Mouse (Mus musculus): ENCODE results near the gene Tmem131. TPM values are rescaled to one million over a fixed set of nuclear protein-coding genes. Genes with fewer than 3 reads are reported as not detected.

Tmem131 gene
- polyA plus RNA-seq, 1 experiment from 2014 or later, result 6.2 TPM

- Histone ChIP-seq H3K36me3 (peaks cover 7% of the 10 kb centered on the region; the same call in 1 of the 2 replicates), H3K4me1 (replicated peaks) (0 out of 2 replicates have a peak, but pooled peaks cover 4% of the 10 kb centered on the region), H3K27ac (no peak overlapping the region), H3K9me3 (replicated peaks) (no peaks in the 10 kb centered on the region), H3K9ac (no peak overlapping the region), H3K4me2 (no peak overlapping the region), H3K4me3 (no peak overlapping the region), H3K27me3 (no peaks in the 10 kb centered on the region)
- WGBS, result 66% methylated on average over 6 of the region's 6 CpGs
- ATAC-seq (replicated peaks; ENCODE audit: insufficient number of reproducible peaks, insufficient read depth, low FRiP score, low read depth), result no peak
Observed at GRCm38 (mm10) chr1:36852085-36852484, 91.4 kb downstream of the Tmem131 start.

GRCm38 (mm10) chr1:36851392-36851791 lies 92.1 kb downstream of the Tmem131 start:
- no peak overlapping the region for H3K4me3 ChIP-seq
- no peak overlapping the region for H3K4me2 ChIP-seq
- H3K4me1 ChIP-seq (replicated peaks), result 0 out of 2 replicates have a peak, but pooled peaks cover 4% of the 10 kb centered on the region
- H3K9ac ChIP-seq, result no peak overlapping the region
- no peaks in the 10 kb centered on the region for H3K9me3 ChIP-seq (replicated peaks)
- peaks cover 7% of the 10 kb centered on the region; the same call in 1 of the 2 replicates for H3K36me3 ChIP-seq
- 72% methylated on average over 4 of the region's 4 CpGs for WGBS
- no peak overlapping the region for H3K27ac ChIP-seq
- no peaks in the 10 kb centered on the region for H3K27me3 ChIP-seq
- no peak for ATAC-seq (replicated peaks; ENCODE audit: insufficient number of reproducible peaks, insufficient read depth, low FRiP score, low read depth)

- Histone ChIP-seq H3K4me1 (replicated peaks) (peaks cover 11% of the 10 kb centered on the region), H3K27ac (no peak overlapping the region), H3K9me3 (replicated peaks) (no peaks in the 10 kb centered on the region), H3K9ac (no peak overlapping the region), H3K4me3 (no peak overlapping the region), H3K4me2 (no peak overlapping the region), H3K36me3 (no peaks in the 10 kb centered on the region), H3K27me3 (no peaks in the 10 kb centered on the region)
- no peak for ATAC-seq (replicated peaks; ENCODE audit: insufficient number of reproducible peaks, insufficient read depth, low FRiP score, low read depth)
- WGBS, result 82% methylated on average over 1 of the region's 1 CpGs
Observed at GRCm38 (mm10) chr1:36848036-36848435, 95.4 kb downstream of the Tmem131 start.

- 45% methylated on average over 8 of the region's 8 CpGs for WGBS
- no peaks in the 10 kb centered on the region for H3K9me3 ChIP-seq (replicated peaks)
- H3K27me3 ChIP-seq, result no peaks in the 10 kb centered on the region
- no peak overlapping the region for H3K4me3 ChIP-seq
- no peak overlapping the region for H3K27ac ChIP-seq
- no peaks in the 10 kb centered on the region for H3K36me3 ChIP-seq
- ATAC-seq (replicated peaks; ENCODE audit: insufficient number of reproducible peaks, insufficient read depth, low FRiP score, low read depth), result no peak
- no peak overlapping the region for H3K9ac ChIP-seq
- H3K4me1 ChIP-seq (replicated peaks), result peaks cover 7% of the 10 kb centered on the region
- H3K4me2 ChIP-seq, result no peak overlapping the region
Observed at GRCm38 (mm10) chr1:36847276-36847675, 96.2 kb downstream of the Tmem131 start.

GRCm38 (mm10) chr1:36845031-36845430 lies 98.4 kb downstream of the Tmem131 start:
- 34% methylated on average over 5 of the region's 5 CpGs for WGBS

GRCm38 (mm10) chr1:36841806-36842205 lies 101.7 kb downstream of the Tmem131 start:
- H3K9me3 ChIP-seq (replicated peaks), result no peaks in the 10 kb centered on the region
- H3K27ac ChIP-seq, result no peak overlapping the region
- no peak overlapping the region for H3K4me3 ChIP-seq
- WGBS, result 86% methylated on average over 1 of the region's 1 CpGs
- no peak overlapping the region for H3K9ac ChIP-seq
- no peaks in the 10 kb centered on the region for H3K27me3 ChIP-seq
- peaks cover 17% of the 10 kb centered on the region; the same call in 1 of the 2 replicates for H3K36me3 ChIP-seq
- peaks cover 7% of the 10 kb centered on the region for H3K4me1 ChIP-seq (replicated peaks)
- ATAC-seq (replicated peaks; ENCODE audit: insufficient number of reproducible peaks, insufficient read depth, low FRiP score, low read depth), result no peak
- H3K4me2 ChIP-seq, result no peak overlapping the region

More at GRCm38 (mm10) chr1:36845031-36845430, 98.4 kb downstream of the Tmem131 start:
- peaks cover 7% of the 10 kb centered on the region for H3K4me1 ChIP-seq (replicated peaks)
- no peak overlapping the region for H3K4me2 ChIP-seq
- H3K27ac ChIP-seq, result no peak overlapping the region
- no peaks in the 10 kb centered on the region for H3K27me3 ChIP-seq
- no peak overlapping the region for H3K4me3 ChIP-seq
- H3K9ac ChIP-seq, result no peak overlapping the region
- no peaks in the 10 kb centered on the region for H3K9me3 ChIP-seq (replicated peaks)
- peaks cover 3% of the 10 kb centered on the region; the same call in 1 of the 2 replicates for H3K36me3 ChIP-seq
- no peak for ATAC-seq (replicated peaks; ENCODE audit: insufficient number of reproducible peaks, insufficient read depth, low FRiP score, low read depth)

GRCm38 (mm10) chr1:36840959-36841358 lies 102.5 kb downstream of the Tmem131 start:
- H3K27ac ChIP-seq, result no peak overlapping the region
- H3K4me2 ChIP-seq, result no peak overlapping the region
- H3K9me3 ChIP-seq (replicated peaks), result no peaks in the 10 kb centered on the region
- peaks cover 17% of the 10 kb centered on the region; the same call in 1 of the 2 replicates for H3K36me3 ChIP-seq
- H3K27me3 ChIP-seq, result no peaks in the 10 kb centered on the region
- 92% methylated on average over 2 of the region's 2 CpGs for WGBS
- ATAC-seq (replicated peaks; ENCODE audit: insufficient number of reproducible peaks, insufficient read depth, low FRiP score, low read depth), result no peak
- H3K4me1 ChIP-seq (replicated peaks), result peaks cover 7% of the 10 kb centered on the region
- H3K4me3 ChIP-seq, result no peak overlapping the region
- H3K9ac ChIP-seq, result no peak overlapping the region

- 81% methylated on average over 3 of the region's 3 CpGs for WGBS
Observed at GRCm38 (mm10) chr1:36839858-36840257, 103.6 kb downstream of the Tmem131 start.

GRCm38 (mm10) chr1:36836274-36836954 lies 107.1 kb downstream of the Tmem131 start:
- H3K4me3 ChIP-seq, result no peak overlapping the region
- H3K4me2 ChIP-seq, result no peak overlapping the region
- H3K9ac ChIP-seq, result no peak overlapping the region
- no peak for ATAC-seq (replicated peaks; ENCODE audit: insufficient number of reproducible peaks, insufficient read depth, low FRiP score, low read depth)
- no peaks in the 10 kb centered on the region for H3K27me3 ChIP-seq
- H3K27ac ChIP-seq, result no peak overlapping the region; the same call in 1 of the 2 replicates
- 87% methylated on average over 12 of the region's 12 CpGs for WGBS
- no peaks in the 10 kb centered on the region for H3K4me1 ChIP-seq (replicated peaks)
- peaks cover 44% of the 10 kb centered on the region for H3K36me3 ChIP-seq
- no peaks in the 10 kb centered on the region for H3K9me3 ChIP-seq (replicated peaks)

More at GRCm38 (mm10) chr1:36839858-36840257, 103.6 kb downstream of the Tmem131 start:
- no peak overlapping the region for H3K9ac ChIP-seq
- H3K27me3 ChIP-seq, result no peaks in the 10 kb centered on the region
- peaks cover 2% of the 10 kb centered on the region for H3K4me1 ChIP-seq (replicated peaks)
- no peaks in the 10 kb centered on the region for H3K9me3 ChIP-seq (replicated peaks)
- H3K4me2 ChIP-seq, result no peak overlapping the region
- no peak overlapping the region for H3K27ac ChIP-seq
- H3K36me3 ChIP-seq, result peaks cover 19% of the 10 kb centered on the region
- no peak for ATAC-seq (replicated peaks; ENCODE audit: insufficient number of reproducible peaks, insufficient read depth, low FRiP score, low read depth)
- no peak overlapping the region for H3K4me3 ChIP-seq

- Histone ChIP-seq H3K4me1 (replicated peaks) (no peaks in the 10 kb centered on the region), H3K27me3 (no peaks in the 10 kb centered on the region), H3K4me3 (no peak overlapping the region), H3K9me3 (replicated peaks) (no peaks in the 10 kb centered on the region), H3K4me2 (no peak overlapping the region), H3K36me3 (peaks cover 48% of the 10 kb centered on the region), H3K9ac (no peak overlapping the region), H3K27ac (no peak overlapping the region)
- 89% methylated on average over 3 of the region's 3 CpGs for WGBS
- ATAC-seq (replicated peaks; ENCODE audit: insufficient number of reproducible peaks, insufficient read depth, low FRiP score, low read depth), result no peak
Observed at GRCm38 (mm10) chr1:36835593-36835992, 107.9 kb downstream of the Tmem131 start.

- H3K27ac ChIP-seq, result no peak overlapping the region
- H3K4me1 ChIP-seq (replicated peaks), result no peaks in the 10 kb centered on the region
- WGBS, result 93% methylated on average over 7 of the region's 7 CpGs
- H3K9me3 ChIP-seq (replicated peaks), result no peaks in the 10 kb centered on the region
- H3K36me3 ChIP-seq, result peaks cover 42% of the 10 kb centered on the region
- no peak overlapping the region for H3K4me2 ChIP-seq
- no peak overlapping the region for H3K4me3 ChIP-seq
- no peak overlapping the region for H3K9ac ChIP-seq
- no peaks in the 10 kb centered on the region for H3K27me3 ChIP-seq
- no peak for ATAC-seq (replicated peaks; ENCODE audit: insufficient number of reproducible peaks, insufficient read depth, low FRiP score, low read depth)
Observed at GRCm38 (mm10) chr1:36834090-36834489, 109.4 kb downstream of the Tmem131 start.

All from heart, embryonic 15.5 days (tissue).